Mouse (Mus musculus) spleen, adult 2 months (tissue): ENCODE data around the gene Anks3. TPM values are rescaled to one million over a fixed set of nuclear protein-coding genes. Genes with fewer than 3 reads are reported as not detected.

Experiments used
- DNase-seq, 2 experiments: peaks; one replicate each; pipeline versions ENCODE4 v3.0.0 to v3.0.0-alpha.2; 2012 to 2021; ENCODE audit warnings: low spot score in 2 of 2, low read depth in 1 of 2
- H3K27ac ChIP-seq: fragments of 200-500 bp; 2 replicates; pipeline ENCODE4 v1.5.1; 2012; ENCODE audit warnings: low read length, inconsistent platforms; ENCODE audit not compliant: insufficient read depth
- H3K27me3 ChIP-seq: fragments of 200-500 bp; 2 replicates; pipeline ENCODE4 v1.6.1; 2012; ENCODE audit warnings: mild to moderate bottlenecking, moderate library complexity, low read length, inconsistent platforms; ENCODE audit not compliant: control insufficient read depth, insufficient read depth
- H3K36me3 ChIP-seq: fragments of 200-500 bp; 2 replicates; pipeline ENCODE4 v1.6.1; 2012; ENCODE audit warnings: mild to moderate bottlenecking, low read length, inconsistent platforms; ENCODE audit not compliant: control insufficient read depth, insufficient read depth
- H3K4me1 ChIP-seq: fragments of 200-500 bp; 2 replicates; pipeline ENCODE4 v1.6.1; 2011; ENCODE audit warnings: inconsistent platforms; ENCODE audit not compliant: control insufficient read depth, insufficient read depth, insufficient read length
- H3K4me3 ChIP-seq: fragments of 200-500 bp; 2 replicates; pipeline ENCODE4 v1.5.1; 2011; ENCODE audit warnings: mild to moderate bottlenecking, inconsistent platforms; ENCODE audit not compliant: insufficient read depth, insufficient read length; ENCODE audit errors: extremely low read depth
- CTCF ChIP-seq: fragments of 200-500 bp; IDR thresholded peaks from 2 replicates; pipeline ENCODE4 v1.5.1; 2011; ENCODE audit warnings: mild to moderate bottlenecking, inconsistent platforms; ENCODE audit not compliant: insufficient read depth, insufficient read length, insufficient replicate concordance; ENCODE audit errors: extremely low read depth
- POLR2A ChIP-seq: fragments of 200-500 bp; IDR thresholded peaks from 2 replicates; pipeline ENCODE4 v1.6.1; 2011; ENCODE audit warnings: low read depth, low read length, inconsistent platforms
- WGBS: fragments of 180-500 bp; shearing (Covaris S2); methylation state at CpG from one replicate; pipeline ENCODE4 v1.1.7; 2018; 5-methylcytosine and 5-hydroxymethylcytosine counted together
- polyA plus RNA-seq: library from polyadenylated mRNA; depleted of rRNA; stranded (reverse); fragments of >200 nt; gene quantifications from 2 replicates; pipeline ENCODE4 v1.2.3, GENCODE M21; 2012

Gene Anks3
- polyA plus RNA-seq, 1 experiment = 51.5 TPM

GRCm38 (mm10) chr16:4979755-4980380 is 15.9 kb upstream of the Anks3 start:
- peak in 1 of 2 experiments; percentile 26 for DNase-seq

GRCm38 (mm10) chr16:4978275-4979051 is 14.5 kb upstream of the Anks3 start:
- 63% methylated on average over 5 of the region's 5 CpGs for WGBS
- H3K27ac ChIP-seq = no peak overlapping the region
- H3K36me3 ChIP-seq = no peaks in the 10 kb centered on the region
- H3K4me1 ChIP-seq = no peaks in the 10 kb centered on the region
- H3K4me3 ChIP-seq = no peak overlapping the region
- no peaks in the 10 kb centered on the region for H3K27me3 ChIP-seq
- TF ChIP-seq POLR2A (no peak), CTCF (no peak)
- no peak for DNase-seq

More at GRCm38 (mm10) chr16:4979755-4980380, 15.9 kb upstream of the Anks3 start:
- TF ChIP-seq CTCF (peak; percentile 43; the same call in 1 of the 2 replicates), POLR2A (no peak)
- 68% methylated on average over 4 of the region's 4 CpGs for WGBS
- H3K27ac ChIP-seq = no peak overlapping the region
- no peaks in the 10 kb centered on the region for H3K36me3 ChIP-seq
- H3K27me3 ChIP-seq = no peaks in the 10 kb centered on the region
- no peaks in the 10 kb centered on the region for H3K4me1 ChIP-seq
- H3K4me3 ChIP-seq = no peak overlapping the region

- H3K4me3 ChIP-seq = no peak overlapping the region
- H3K4me1 ChIP-seq = peaks cover 3% of the 10 kb centered on the region; the same call in 1 of the 2 replicates
- H3K36me3 ChIP-seq = no peaks in the 10 kb centered on the region
- no peak for DNase-seq
- TF ChIP-seq POLR2A (no peak), CTCF (no peak)
- 59% methylated on average over 2 of the region's 2 CpGs for WGBS
- H3K27ac ChIP-seq = no peak overlapping the region
- H3K27me3 ChIP-seq = no peaks in the 10 kb centered on the region
Observed at GRCm38 (mm10) chr16:4976180-4976579, 12.2 kb upstream of the Anks3 start.

- Histone ChIP-seq H3K27ac (no peak overlapping the region), H3K4me3 (no peak overlapping the region), H3K27me3 (no peaks in the 10 kb centered on the region), H3K4me1 (peaks cover 6% of the 10 kb centered on the region; the same call in 1 of the 2 replicates), H3K36me3 (no peaks in the 10 kb centered on the region)
- TF ChIP-seq CTCF (no peak), POLR2A (no peak)
- no peak for DNase-seq
- WGBS = 83% methylated on average over 5 of the region's 5 CpGs
Observed at GRCm38 (mm10) chr16:4974521-4974920, 10.5 kb upstream of the Anks3 start.

GRCm38 (mm10) chr16:4971626-4972025 is 7.6 kb upstream of the Anks3 start:
- Histone ChIP-seq H3K4me1 (peaks cover 15% of the 10 kb centered on the region; the same call in 1 of the 2 replicates), H3K27ac (no peak overlapping the region)
- no peak for TF ChIP-seq POLR2A

GRCm38 (mm10) chr16:4969055-4969843 is 5.2 kb upstream of the Anks3 start:
- Histone ChIP-seq H3K27ac (peak overlapping the region; percentile 23), H3K4me3 (no peak overlapping the region)
- 25% methylated on average over 5 of the region's 5 CpGs for WGBS

More at GRCm38 (mm10) chr16:4971626-4972025, 7.6 kb upstream of the Anks3 start:
- H3K36me3 ChIP-seq = no peaks in the 10 kb centered on the region
- DNase-seq = peak in 1 of 2 experiments; percentile 22
- no peak overlapping the region for H3K4me3 ChIP-seq
- WGBS = 65% methylated on average over 4 of the region's 4 CpGs
- no peaks in the 10 kb centered on the region for H3K27me3 ChIP-seq

GRCm38 (mm10) chr16:4968426-4968825 is 4.4 kb upstream of the Anks3 start:
- Histone ChIP-seq H3K27me3 (no peaks in the 10 kb centered on the region), H3K27ac (peak overlapping the region; percentile 23; the same call in 1 of the 2 replicates), H3K4me3 (no peak overlapping the region), H3K4me1 (peaks cover 21% of the 10 kb centered on the region; the same call in 1 of the 2 replicates), H3K36me3 (no peaks in the 10 kb centered on the region)
- 33% methylated on average over 3 of the region's 3 CpGs for WGBS
- TF ChIP-seq CTCF (no peak), POLR2A (no peak)
- DNase-seq = no peak

More at GRCm38 (mm10) chr16:4969055-4969843, 5.2 kb upstream of the Anks3 start:
- Histone ChIP-seq H3K27me3 (no peaks in the 10 kb centered on the region), H3K36me3 (no peaks in the 10 kb centered on the region), H3K4me1 (peaks cover 21% of the 10 kb centered on the region; the same call in 1 of the 2 replicates)
- TF ChIP-seq CTCF = no peak
- TF ChIP-seq POLR2A = no peak
- DNase-seq = peak in 1 of 2 experiments; percentile 24
